Mouse (Mus musculus): ENCODE results near the gene Prokr1. TPM values are rescaled to one million over a fixed set of nuclear protein-coding genes. Genes with fewer than 3 reads are reported as not detected.
A peak's percentile ranks its signal among the peaks of the same experiment; 100 is the strongest.
"Not testable (repeated sequence)": the region's sequence is repeated elsewhere in the genome, so short reads cannot be mapped to it uniquely, and the experiment has no call there.

The Prokr1 gene
- 3.1 and 3.4 TPM in 2 replicates for polyA plus RNA-seq (2016; fragmentation: Nextera tagmentation; extraction: Ambion mirVana)

GRCm38 (mm10) chr6:87590394-87591281, at the start of gene Prokr1:
Gene Prokr1, minus strand, starts transcription at chr6:87590743.
- peak; percentile 84 for DNase-seq (ENCODE audit: low spot score)
- Histone ChIP-seq H3K27me3 (ENCODE audit: low read depth, poor library complexity, severe bottlenecking) (peaks cover 23% of the 10 kb centered on the region), H3K27ac (replicated peaks) (peak within 1 kb of the TSS; percentile 85), H3K4me3 (peak within 1 kb of the TSS; percentile 63), H3K36me3 (no peaks in the 10 kb centered on the region), H3K4me1 (peaks cover 42% of the 10 kb centered on the region), H3K9me3 (replicated peaks) (no peaks in the 10 kb centered on the region)
- under 1% methylated on average over 34 of the region's 34 CpGs for WGBS

GRCm38 (mm10) chr6:87638134-87638660, 47.7 kb upstream of the Prokr1 start:
- Histone ChIP-seq H3K9me3 (replicated peaks) (no peaks in the 10 kb centered on the region), H3K27ac (replicated peaks) (no peak overlapping the region), H3K36me3 (peaks cover 4% of the 10 kb centered on the region; the same call in 1 of the 2 replicates), H3K27me3 (ENCODE audit: low read depth, poor library complexity, severe bottlenecking) (no peaks in the 10 kb centered on the region), H3K4me1 (no peaks in the 10 kb centered on the region), H3K4me3 (no peak overlapping the region)
- WGBS, result 83% methylated on average over 11 of the region's 11 CpGs
- DNase-seq (ENCODE audit: low spot score), result no peak

DNA sequence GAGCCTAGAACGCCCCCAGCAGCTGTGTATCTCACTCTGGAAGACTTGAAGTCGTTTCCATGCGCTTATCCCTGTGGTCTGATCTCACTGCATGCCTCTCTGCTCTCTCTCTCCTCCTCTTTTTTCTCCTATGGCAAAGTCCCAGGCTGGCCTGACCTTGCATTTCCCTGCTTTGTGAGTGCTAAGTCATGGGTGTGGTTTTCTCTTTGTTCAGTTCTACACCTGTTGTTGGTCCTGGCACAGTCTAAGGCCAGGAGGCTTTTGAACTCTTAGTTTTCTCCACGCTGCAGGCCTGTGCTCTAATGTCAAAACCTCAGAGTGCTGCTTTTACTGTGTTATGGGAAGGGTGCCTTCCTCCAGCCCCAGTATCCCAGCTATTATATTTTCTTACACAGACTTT, 41.6 kb upstream of the Prokr1 start:
- Histone ChIP-seq H3K27ac (replicated peaks) (no peak overlapping the region), H3K36me3 (peaks cover 9% of the 10 kb centered on the region), H3K27me3 (ENCODE audit: low read depth, poor library complexity, severe bottlenecking) (no peaks in the 10 kb centered on the region), H3K4me3 (no peak overlapping the region), H3K4me1 (no peaks in the 10 kb centered on the region), H3K9me3 (replicated peaks) (0 out of 2 replicates have a peak, but pooled peaks cover 3% of the 10 kb centered on the region)
- WGBS, result 83% methylated on average over 4 of the region's 4 CpGs
- DNase-seq (ENCODE audit: low spot score), result no peak

DNA sequence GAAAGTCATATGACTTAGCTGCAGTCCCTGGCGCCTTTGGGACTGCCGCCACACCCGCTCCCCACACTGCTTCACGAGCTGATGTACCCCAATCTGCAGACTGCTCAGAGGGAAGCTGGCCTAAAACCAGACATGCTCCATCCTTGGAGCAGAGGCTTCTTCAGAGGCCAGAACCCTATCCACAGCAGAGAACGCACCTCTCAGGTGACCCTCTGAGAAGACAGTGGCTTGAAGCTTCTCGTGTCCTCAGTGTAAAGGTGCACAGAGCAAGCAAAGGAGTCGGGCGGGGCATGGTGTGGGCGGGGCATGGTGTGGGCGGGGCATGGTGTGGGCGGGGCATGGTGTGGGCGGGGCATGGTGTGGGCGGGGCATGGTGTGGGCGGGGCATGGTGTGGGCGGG, 38.4 kb upstream of the Prokr1 start:
- WGBS, result 74% methylated on average over 15 of the region's 15 CpGs
- not testable (repeated sequence) for H3K27me3 ChIP-seq (ENCODE audit: low read depth, poor library complexity, severe bottlenecking); DNase-seq (ENCODE audit: low spot score); H3K27ac ChIP-seq (replicated peaks); H3K9me3 ChIP-seq (replicated peaks); H3K4me3 ChIP-seq; H3K36me3 ChIP-seq; H3K4me1 ChIP-seq

- Histone ChIP-seq H3K27ac (replicated peaks) (no peak overlapping the region), H3K36me3 (no peaks in the 10 kb centered on the region), H3K4me3 (no peak overlapping the region), H3K4me1 (no peaks in the 10 kb centered on the region; the same call in 1 of the 2 replicates), H3K9me3 (replicated peaks) (no peaks in the 10 kb centered on the region), H3K27me3 (ENCODE audit: low read depth, poor library complexity, severe bottlenecking) (no peaks in the 10 kb centered on the region)
- DNase-seq (ENCODE audit: low spot score), result no peak
- WGBS, result 91% methylated on average over 3 of the region's 3 CpGs
These were observed 32.6 kb upstream of the Prokr1 start for GRCm38 (mm10) chr6:87623151-87623550.

- H3K27ac ChIP-seq (replicated peaks), result no peak overlapping the region
These were observed 30.7 kb upstream of the Prokr1 start for GRCm38 (mm10) chr6:87621281-87621680.

GRCm38 (mm10) chr6:87618021-87618420, 27.5 kb upstream of the Prokr1 start:
- H3K27me3 ChIP-seq (ENCODE audit: low read depth, poor library complexity, severe bottlenecking), result no peaks in the 10 kb centered on the region
- no peak overlapping the region for H3K27ac ChIP-seq (replicated peaks)
- H3K4me1 ChIP-seq, result peaks cover 2% of the 10 kb centered on the region; the same call in 1 of the 2 replicates
- no peaks in the 10 kb centered on the region for H3K9me3 ChIP-seq (replicated peaks)
- H3K4me3 ChIP-seq, result no peak overlapping the region
- WGBS, result 74% methylated on average over 8 of the region's 8 CpGs
- H3K36me3 ChIP-seq, result no peaks in the 10 kb centered on the region
- DNase-seq (ENCODE audit: low spot score), result no peak

More at GRCm38 (mm10) chr6:87621281-87621680, 30.7 kb upstream of the Prokr1 start:
- WGBS, result 83% methylated on average over 3 of the region's 3 CpGs
- Histone ChIP-seq H3K4me3 (no peak overlapping the region), H3K4me1 (no peaks in the 10 kb centered on the region; the same call in 1 of the 2 replicates), H3K9me3 (replicated peaks) (no peaks in the 10 kb centered on the region), H3K36me3 (no peaks in the 10 kb centered on the region), H3K27me3 (ENCODE audit: low read depth, poor library complexity, severe bottlenecking) (no peaks in the 10 kb centered on the region)
- no peak for DNase-seq (ENCODE audit: low spot score)

DNA sequence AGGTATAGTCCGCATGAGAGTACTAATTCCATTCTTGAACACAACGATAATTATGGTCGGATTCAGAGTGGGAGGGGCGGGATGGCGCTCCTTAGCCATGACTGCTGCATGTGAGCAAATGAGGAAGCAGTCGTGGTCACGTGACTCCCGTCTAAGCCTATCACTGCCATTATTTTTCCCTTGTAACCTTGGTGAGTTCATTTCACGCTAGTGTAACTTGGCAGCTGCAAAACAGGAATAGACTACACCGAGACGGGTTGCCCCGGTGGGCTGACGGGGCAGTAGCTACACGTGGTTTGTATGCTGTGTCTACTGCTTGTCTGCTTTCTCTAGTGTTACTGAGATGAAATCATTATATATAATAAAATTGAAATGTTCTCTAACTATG, 25.1 kb upstream of the Prokr1 start:
- H3K4me1 ChIP-seq, result peaks cover 2% of the 10 kb centered on the region; the same call in 1 of the 2 replicates

DNA sequence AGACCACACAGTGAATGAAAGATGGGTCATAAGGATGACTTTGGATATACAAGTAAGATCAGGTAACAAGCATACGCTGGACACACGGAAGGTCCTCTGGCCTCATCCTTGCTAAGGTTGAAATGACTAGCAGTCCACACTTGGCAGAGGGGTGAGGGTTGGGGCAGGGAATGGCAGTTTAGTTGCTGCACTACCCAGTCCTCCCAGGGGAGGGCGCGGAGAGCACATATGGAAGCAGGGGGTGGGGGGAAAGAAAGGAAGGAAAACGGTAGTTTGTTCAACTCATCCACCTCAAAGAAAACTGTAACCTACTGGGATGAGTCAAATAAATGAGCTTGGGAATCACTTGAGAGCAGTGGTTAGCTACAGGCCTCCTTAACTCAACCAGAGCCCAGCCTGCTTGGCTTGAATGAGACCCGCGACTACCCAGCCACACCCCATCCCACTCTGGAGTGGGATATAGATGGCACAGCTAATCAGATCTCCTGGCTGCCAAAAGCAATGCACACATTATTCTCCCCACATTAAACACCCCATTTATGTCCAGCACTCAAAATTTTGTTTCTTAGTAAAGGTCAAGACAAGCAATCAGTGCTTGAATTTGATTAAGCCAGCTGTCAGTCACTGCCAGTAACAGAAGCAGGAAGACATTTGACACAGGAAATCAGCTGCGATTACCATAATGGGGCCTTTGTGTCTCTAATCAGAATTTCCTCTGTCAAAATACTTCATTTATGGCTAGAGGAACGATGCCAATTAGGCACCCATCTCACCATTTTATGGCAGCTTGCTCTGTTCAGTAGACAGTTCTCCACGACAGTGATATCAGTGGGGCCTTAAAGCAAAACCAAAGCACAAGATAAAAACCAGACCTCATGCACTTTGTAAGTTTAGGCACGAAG, 24.5 kb upstream of the Prokr1 start:
- H3K9me3 ChIP-seq (replicated peaks), result no peaks in the 10 kb centered on the region
- peaks cover 2% of the 10 kb centered on the region; the same call in 1 of the 2 replicates for H3K4me1 ChIP-seq
- 70% methylated on average over 11 of the region's 11 CpGs for WGBS
- DNase-seq (ENCODE audit: low spot score), result peak; percentile 35
- H3K27ac ChIP-seq (replicated peaks), result no peak overlapping the region
- H3K27me3 ChIP-seq (ENCODE audit: low read depth, poor library complexity, severe bottlenecking), result no peaks in the 10 kb centered on the region
- H3K4me3 ChIP-seq, result no peak overlapping the region
- no peaks in the 10 kb centered on the region for H3K36me3 ChIP-seq

More for the DNA sequence above, 25.1 kb upstream of the Prokr1 start:
- Histone ChIP-seq H3K9me3 (replicated peaks) (no peaks in the 10 kb centered on the region), H3K4me3 (no peak overlapping the region), H3K36me3 (no peaks in the 10 kb centered on the region), H3K27me3 (ENCODE audit: low read depth, poor library complexity, severe bottlenecking) (no peaks in the 10 kb centered on the region), H3K27ac (replicated peaks) (no peak overlapping the region)
- WGBS, result 94% methylated on average over 14 of the region's 14 CpGs
- DNase-seq (ENCODE audit: low spot score), result no peak

- no peaks in the 10 kb centered on the region for H3K9me3 ChIP-seq (replicated peaks)
- H3K27me3 ChIP-seq (ENCODE audit: low read depth, poor library complexity, severe bottlenecking), result no peaks in the 10 kb centered on the region
- no peak overlapping the region for H3K27ac ChIP-seq (replicated peaks)
- no peak overlapping the region for H3K4me3 ChIP-seq
- no peak for DNase-seq (ENCODE audit: low spot score)
- no peaks in the 10 kb centered on the region for H3K36me3 ChIP-seq
- H3K4me1 ChIP-seq, result peaks cover 18% of the 10 kb centered on the region
These were observed 9.3 kb upstream of the Prokr1 start for GRCm38 (mm10) chr6:87599825-87600224.

- no peaks in the 10 kb centered on the region for H3K36me3 ChIP-seq
- H3K9me3 ChIP-seq (replicated peaks), result no peaks in the 10 kb centered on the region
- H3K27me3 ChIP-seq (ENCODE audit: low read depth, poor library complexity, severe bottlenecking), result no peaks in the 10 kb centered on the region
- WGBS, result 38% methylated on average over 10 of the region's 10 CpGs
- peaks cover 18% of the 10 kb centered on the region for H3K4me1 ChIP-seq
- peak; percentile 68 for DNase-seq (ENCODE audit: low spot score)
- H3K27ac ChIP-seq (replicated peaks), result peak overlapping the region; percentile 76
- H3K4me3 ChIP-seq, result peak overlapping the region; percentile 18; the same call in 1 of the 2 replicates
These were observed 6.7 kb upstream of the Prokr1 start for GRCm38 (mm10) chr6:87597116-87597833.

- no peak overlapping the region for H3K27ac ChIP-seq (replicated peaks)
- H3K36me3 ChIP-seq, result no peaks in the 10 kb centered on the region
- H3K9me3 ChIP-seq (replicated peaks), result no peaks in the 10 kb centered on the region
- peaks cover 11% of the 10 kb centered on the region for H3K27me3 ChIP-seq (ENCODE audit: low read depth, poor library complexity, severe bottlenecking)
- peaks cover 40% of the 10 kb centered on the region for H3K4me1 ChIP-seq
- DNase-seq (ENCODE audit: low spot score), result peak; percentile 5
- WGBS, result 89% methylated on average over 6 of the region's 6 CpGs
- no peak overlapping the region for H3K4me3 ChIP-seq
These were observed 3.6 kb upstream of the Prokr1 start for GRCm38 (mm10) chr6:87594188-87594587.
